Mouse (Mus musculus) liver, postnatal 0 days (tissue): ENCODE data around the gene Agap1.

Source experiments
- CTCF ChIP-seq: sonication (generic); IDR thresholded peaks from 2 replicates; pipeline ENCODE4 v1.5.1; 2016; ENCODE audit warnings: antibody characterized with exemption, low read depth
- EP300 ChIP-seq: IDR thresholded peaks from 2 replicates; pipeline ENCODE4 v1.6.1; 2016; ENCODE audit warnings: antibody characterized with exemption, low read depth, mild to moderate bottlenecking

- TF ChIP-seq CTCF (no peak), EP300 (no peak)
Measured at GRCm38 (mm10) chr1:89680673-89681072, 226.1 kb downstream of the Agap1 start.
